Mouse (Mus musculus): ENCODE results near the gene Ikzf4.
A peak's percentile ranks its signal among the peaks of the same experiment; 100 is the strongest.

The Ikzf4 gene

GRCm38 (mm10) chr10:128602470-128603128 is 43.2 kb downstream of the Ikzf4 start:
- H3K36me3 ChIP-seq (ENCODE audit: control insufficient read depth, insufficient read depth, low read length, poor library complexity, severe bottlenecking) = no peaks in the 10 kb centered on the region
- peak; percentile 33 for DNase-seq (ENCODE audit: low read depth, low spot score)
- H3K27me3 ChIP-seq (ENCODE audit: control insufficient read depth, insufficient read depth, low read length, poor library complexity, severe bottlenecking) = no peaks in the 10 kb centered on the region

GRCm38 (mm10) chr10:128601499-128601898 is 44.3 kb downstream of the Ikzf4 start:
- Histone ChIP-seq H3K36me3 (ENCODE audit: control insufficient read depth, insufficient read depth, low read length, poor library complexity, severe bottlenecking) (no peaks in the 10 kb centered on the region), H3K27me3 (ENCODE audit: control insufficient read depth, insufficient read depth, low read length, poor library complexity, severe bottlenecking) (no peaks in the 10 kb centered on the region)
- DNase-seq (ENCODE audit: low read depth, low spot score) = no peak

GRCm38 (mm10) chr10:128598476-128598875 is 47.3 kb downstream of the Ikzf4 start:
- no peak for DNase-seq (ENCODE audit: low read depth, low spot score)
- Histone ChIP-seq H3K27me3 (ENCODE audit: control insufficient read depth, insufficient read depth, low read length, poor library complexity, severe bottlenecking) (no peaks in the 10 kb centered on the region), H3K36me3 (ENCODE audit: control insufficient read depth, insufficient read depth, low read length, poor library complexity, severe bottlenecking) (no peaks in the 10 kb centered on the region)

DNA sequence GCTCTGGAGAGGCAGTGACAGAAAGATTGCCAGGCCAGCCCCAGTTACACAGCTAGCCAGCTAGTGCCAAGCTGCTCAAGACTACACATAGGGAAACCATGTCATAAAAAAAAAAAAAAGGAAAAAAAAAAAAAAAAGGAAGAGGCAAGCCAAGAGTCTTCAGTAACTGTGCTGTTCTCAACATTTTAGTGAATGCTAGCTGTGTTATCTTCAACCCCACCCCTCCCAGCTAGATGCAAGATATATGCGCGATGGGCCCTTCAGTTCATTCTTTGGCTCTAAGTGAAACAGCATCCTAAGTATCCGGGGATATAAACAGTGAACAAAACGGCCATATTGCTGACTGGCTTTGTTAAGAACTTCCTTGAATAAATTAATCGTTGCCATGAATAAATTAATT is 53.0 kb downstream of the Ikzf4 start:
- Histone ChIP-seq H3K36me3 (ENCODE audit: control insufficient read depth, insufficient read depth, low read length, poor library complexity, severe bottlenecking) (no peaks in the 10 kb centered on the region), H3K27me3 (ENCODE audit: control insufficient read depth, insufficient read depth, low read length, poor library complexity, severe bottlenecking) (no peaks in the 10 kb centered on the region; the same call in none of the 2 replicates)
- no peak for DNase-seq (ENCODE audit: low read depth, low spot score)

DNA sequence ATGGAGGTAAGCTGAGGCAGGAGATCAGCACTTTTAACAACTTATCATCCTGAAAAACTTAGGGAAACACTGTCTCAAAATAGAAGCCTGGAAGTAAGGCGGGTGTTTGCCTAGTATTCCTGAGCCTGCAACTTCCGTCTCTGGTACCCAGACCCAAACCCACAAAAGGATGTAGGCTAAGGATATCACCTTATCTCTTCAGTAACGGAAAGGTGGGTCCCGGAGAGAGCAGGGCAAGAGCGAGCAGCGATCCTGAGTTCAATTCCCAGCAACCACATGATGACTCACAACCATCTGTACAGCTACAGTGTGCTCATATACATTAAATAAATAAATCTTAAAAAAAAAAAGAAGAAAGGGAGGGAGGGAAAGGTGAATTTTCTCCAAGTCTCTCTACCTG is 54.4 kb downstream of the Ikzf4 start:
- no peak for DNase-seq (ENCODE audit: low read depth, low spot score)
- Histone ChIP-seq H3K27me3 (ENCODE audit: control insufficient read depth, insufficient read depth, low read length, poor library complexity, severe bottlenecking) (peaks cover 1% of the 10 kb centered on the region), H3K36me3 (ENCODE audit: control insufficient read depth, insufficient read depth, low read length, poor library complexity, severe bottlenecking) (no peaks in the 10 kb centered on the region)

DNA sequence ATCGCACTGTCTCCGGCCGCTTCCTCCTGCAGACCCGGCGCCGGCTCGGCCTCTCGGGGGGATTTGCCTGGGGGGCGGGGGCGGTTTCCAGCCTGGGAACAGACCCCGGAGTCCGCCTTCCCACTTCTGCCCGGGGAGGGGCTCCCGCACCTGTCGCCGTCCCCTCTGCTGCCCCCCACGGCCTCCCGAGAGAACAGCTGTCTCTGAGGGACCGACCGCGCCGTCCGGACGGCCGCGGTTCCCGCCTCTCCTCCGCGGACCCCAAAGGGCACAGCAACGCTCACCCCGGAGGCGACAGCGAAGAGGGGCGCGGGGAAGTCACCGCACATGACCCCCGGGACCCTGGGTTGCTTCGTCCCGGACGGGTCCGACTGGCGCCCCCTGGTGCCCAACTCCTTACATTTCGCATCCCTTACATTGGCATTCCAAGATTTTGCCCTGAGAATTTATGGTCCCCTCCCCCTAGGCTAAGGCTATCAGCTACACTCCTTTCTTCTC is 55.5 kb downstream of the Ikzf4 start:
- H3K27me3 ChIP-seq (ENCODE audit: control insufficient read depth, insufficient read depth, low read length, poor library complexity, severe bottlenecking) = peaks cover 1% of the 10 kb centered on the region
- DNase-seq (ENCODE audit: low read depth, low spot score) = peak; percentile 58
- no peaks in the 10 kb centered on the region for H3K36me3 ChIP-seq (ENCODE audit: control insufficient read depth, insufficient read depth, low read length, poor library complexity, severe bottlenecking)

DNA sequence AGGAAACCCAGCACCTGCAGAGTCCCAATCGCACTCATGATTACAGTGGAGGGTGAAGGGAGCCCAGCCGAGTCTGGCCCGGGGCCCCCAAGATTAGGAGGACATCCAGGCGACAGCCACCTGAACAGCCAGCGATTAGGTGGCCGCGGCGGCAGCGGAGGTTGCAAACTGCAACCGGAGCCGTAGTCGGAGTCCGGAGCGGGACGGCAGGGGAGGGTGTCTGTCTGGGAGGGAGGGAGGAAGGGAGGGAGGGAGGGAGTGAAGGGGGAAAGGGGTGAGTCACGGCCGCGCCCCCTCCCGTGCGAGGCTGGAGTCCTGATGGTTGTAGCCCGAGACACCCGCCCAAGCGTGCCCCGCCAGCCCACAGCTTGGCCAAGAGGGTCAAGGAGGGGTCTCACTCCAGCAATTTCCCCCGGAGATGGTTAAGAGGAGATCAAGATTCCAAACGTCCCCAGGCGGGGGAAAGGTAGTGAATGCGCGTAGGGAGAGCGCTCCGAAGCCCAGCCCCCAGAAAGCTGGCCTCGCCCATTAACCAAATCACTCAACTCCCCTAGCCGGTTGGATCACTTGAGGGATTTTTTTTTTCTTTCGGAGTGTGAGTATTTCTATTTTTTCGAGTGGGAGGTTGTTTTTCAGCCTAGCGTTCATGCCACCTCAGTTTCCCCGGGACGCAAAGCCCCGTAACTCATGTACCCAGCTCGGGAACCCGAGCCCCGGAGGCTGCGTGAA is 56.2 kb downstream of the Ikzf4 start, which contains the start of gene Erbb3:
Gene Erbb3 (minus strand): TSS at position 189 of the 729 bp plus-strand sequence.
- Histone ChIP-seq H3K36me3 (ENCODE audit: control insufficient read depth, insufficient read depth, low read length, poor library complexity, severe bottlenecking) (no peaks in the 10 kb centered on the region), H3K27me3 (ENCODE audit: control insufficient read depth, insufficient read depth, low read length, poor library complexity, severe bottlenecking) (peaks cover 1% of the 10 kb centered on the region)
- DNase-seq (ENCODE audit: low read depth, low spot score) = peak; percentile 52

GRCm38 (mm10) chr10:128588775-128589463 is 56.9 kb downstream of the Ikzf4 start:
- Histone ChIP-seq H3K36me3 (ENCODE audit: control insufficient read depth, insufficient read depth, low read length, poor library complexity, severe bottlenecking) (no peaks in the 10 kb centered on the region), H3K27me3 (ENCODE audit: control insufficient read depth, insufficient read depth, low read length, poor library complexity, severe bottlenecking) (peaks cover 1% of the 10 kb centered on the region)
- no peak for DNase-seq (ENCODE audit: low read depth, low spot score)

DNA sequence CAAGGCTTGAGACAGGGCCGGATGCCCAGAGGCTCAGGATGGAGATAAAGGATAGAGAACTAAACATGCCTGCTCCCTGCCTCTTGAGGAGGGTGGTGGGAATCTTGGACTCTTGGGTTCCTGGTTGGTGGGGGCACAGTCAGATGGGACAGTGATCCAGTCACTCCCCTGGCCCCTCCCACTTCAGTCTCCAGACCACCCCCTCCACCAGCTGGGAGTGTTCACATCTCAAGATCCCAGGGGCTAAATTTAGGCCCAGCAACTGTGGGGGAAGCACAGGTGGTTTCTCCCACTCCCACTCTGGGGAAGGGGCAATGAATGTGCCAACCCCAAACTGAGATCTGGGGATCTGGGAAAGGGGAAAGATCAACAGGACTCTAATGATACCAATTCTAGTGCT is 57.7 kb downstream of the Ikzf4 start:
- Histone ChIP-seq H3K27me3 (ENCODE audit: control insufficient read depth, insufficient read depth, low read length, poor library complexity, severe bottlenecking) (peaks cover 1% of the 10 kb centered on the region), H3K36me3 (ENCODE audit: control insufficient read depth, insufficient read depth, low read length, poor library complexity, severe bottlenecking) (no peaks in the 10 kb centered on the region)
- DNase-seq (ENCODE audit: low read depth, low spot score) = no peak

GRCm38 (mm10) chr10:128587697-128588096 is 58.1 kb downstream of the Ikzf4 start:
- Histone ChIP-seq H3K27me3 (ENCODE audit: control insufficient read depth, insufficient read depth, low read length, poor library complexity, severe bottlenecking) (peaks cover 1% of the 10 kb centered on the region), H3K36me3 (ENCODE audit: control insufficient read depth, insufficient read depth, low read length, poor library complexity, severe bottlenecking) (no peaks in the 10 kb centered on the region)
- DNase-seq (ENCODE audit: low read depth, low spot score) = no peak

GRCm38 (mm10) chr10:128587120-128587519 is 58.7 kb downstream of the Ikzf4 start:
- H3K36me3 ChIP-seq (ENCODE audit: control insufficient read depth, insufficient read depth, low read length, poor library complexity, severe bottlenecking) = no peaks in the 10 kb centered on the region
- DNase-seq (ENCODE audit: low read depth, low spot score) = no peak

GRCm38 (mm10) chr10:128586546-128586945 is 59.2 kb downstream of the Ikzf4 start:
- Histone ChIP-seq H3K36me3 (ENCODE audit: control insufficient read depth, insufficient read depth, low read length, poor library complexity, severe bottlenecking) (no peaks in the 10 kb centered on the region), H3K27me3 (ENCODE audit: control insufficient read depth, insufficient read depth, low read length, poor library complexity, severe bottlenecking) (peaks cover 1% of the 10 kb centered on the region)
- DNase-seq (ENCODE audit: low read depth, low spot score) = no peak

More at GRCm38 (mm10) chr10:128587120-128587519, 58.7 kb downstream of the Ikzf4 start:
- H3K27me3 ChIP-seq (ENCODE audit: control insufficient read depth, insufficient read depth, low read length, poor library complexity, severe bottlenecking) = peaks cover 1% of the 10 kb centered on the region

DNA sequence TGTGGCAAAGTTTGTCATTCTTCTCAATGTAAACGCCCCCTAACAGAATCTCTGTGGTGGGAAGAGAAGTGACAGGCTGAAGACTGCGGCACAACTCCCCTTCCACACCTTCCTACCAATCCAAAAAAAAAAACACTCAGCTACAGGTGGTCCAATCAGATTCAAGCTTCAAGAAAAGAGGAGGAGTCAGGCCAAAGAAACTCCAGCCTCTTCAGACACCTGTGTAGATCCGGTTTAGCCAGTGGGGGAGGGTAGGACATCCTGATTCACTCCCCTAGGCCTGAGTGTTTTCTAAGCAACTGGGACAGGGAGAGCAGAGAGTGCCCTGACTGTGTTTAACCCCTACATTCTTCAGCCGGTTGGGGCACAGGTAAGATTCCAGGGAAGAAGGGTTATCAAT is 61.4 kb downstream of the Ikzf4 start:
- Histone ChIP-seq H3K36me3 (ENCODE audit: control insufficient read depth, insufficient read depth, low read length, poor library complexity, severe bottlenecking) (no peaks in the 10 kb centered on the region), H3K27me3 (ENCODE audit: control insufficient read depth, insufficient read depth, low read length, poor library complexity, severe bottlenecking) (peaks cover 1% of the 10 kb centered on the region)
- DNase-seq (ENCODE audit: low read depth, low spot score) = no peak

DNA sequence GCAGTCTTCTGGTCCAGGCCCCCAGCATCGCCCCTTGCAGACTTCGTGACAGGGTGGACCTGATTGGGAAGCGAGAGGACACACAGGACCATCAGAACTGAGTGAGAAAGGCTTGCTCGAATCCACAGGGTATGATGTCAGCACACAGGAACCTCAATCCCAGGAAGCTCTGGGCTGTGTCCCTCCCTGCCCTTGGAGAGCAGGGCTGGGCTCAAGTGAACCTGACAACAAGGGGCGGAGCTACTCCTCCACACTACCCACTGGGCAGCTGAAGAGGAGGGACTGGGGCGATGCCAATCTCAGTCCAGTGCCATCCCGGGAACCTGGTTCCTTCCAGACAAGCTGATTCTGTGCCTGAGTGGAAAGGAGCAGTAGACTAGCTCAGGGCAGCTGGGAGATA is 62.1 kb downstream of the Ikzf4 start:
- DNase-seq (ENCODE audit: low read depth, low spot score) = no peak
- no peaks in the 10 kb centered on the region for H3K36me3 ChIP-seq (ENCODE audit: control insufficient read depth, insufficient read depth, low read length, poor library complexity, severe bottlenecking)
- peaks cover 1% of the 10 kb centered on the region for H3K27me3 ChIP-seq (ENCODE audit: control insufficient read depth, insufficient read depth, low read length, poor library complexity, severe bottlenecking)
